Mouse (Mus musculus): ENCODE measurements around the gene Crmp1. TPM values are rescaled to one million over a fixed set of nuclear protein-coding genes. Genes with fewer than 3 reads are reported as not detected.

The Crmp1 gene
- under 1 TPM in 1 of 2 experiments, not detected in 1; 0.09 TPM for polyA plus RNA-seq (2012; fragmentation: generic; extraction: Trizol)

GRCm38 (mm10) chr5:37241651-37242151 is at the start of gene Crmp1:
TSS of gene Crmp1 (plus strand) at chr5:37241940.

GRCm38 (mm10) chr5:37336485-37337105 is 94.9 kb downstream of the Crmp1 start, which contains the start of gene Evc:
TSS of gene Evc (minus strand) at chr5:37336894.

GRCm38 (mm10) chr5:37338288-37338687 is 96.5 kb downstream of the Crmp1 start, which contains the start of gene Evc2:
TSS of gene Evc2 (plus strand) at chr5:37338499.

Other genes with a start within 250 kb of the Crmp1 start
- not detected for gene Gm1043, start 156.6 kb upstream of the Crmp1 start, polyA plus RNA-seq (2012; fragmentation: generic; extraction: Trizol)
- 10 to 100 TPM; 32.4 to 57.1 TPM for gene Evc, start 95.0 kb downstream of the Crmp1 start, polyA plus RNA-seq (2012; fragmentation: generic; extraction: Trizol)
- 10 to 100 TPM in 1 of 2 experiments, 1 to 10 TPM in 1; 5.1 to 23.6 TPM for gene Evc2, start 96.6 kb downstream of the Crmp1 start, polyA plus RNA-seq (2012; fragmentation: generic; extraction: Trizol)